Mouse (Mus musculus) spleen, adult 2 months (tissue): Measurements from ENCODE around the gene Tmem128. TPM values are rescaled to one million over a fixed set of nuclear protein-coding genes. Genes with fewer than 3 reads are reported as not detected.
A peak's percentile ranks its signal among the peaks of the same experiment; 100 is the strongest.

ENCODE experiments used
- DNase-seq, 2 experiments: peaks; one replicate each; pipeline versions ENCODE4 v3.0.0 to v3.0.0-alpha.2; 2012 to 2021; ENCODE audit warnings: low spot score in 2 of 2, low read depth in 1 of 2
- H3K27ac ChIP-seq: fragments of 200-500 bp; 2 replicates; pipeline ENCODE4 v1.5.1; 2012; ENCODE audit warnings: low read length, inconsistent platforms; ENCODE audit not compliant: insufficient read depth
- H3K27me3 ChIP-seq: fragments of 200-500 bp; 2 replicates; pipeline ENCODE4 v1.6.1; 2012; ENCODE audit warnings: mild to moderate bottlenecking, moderate library complexity, low read length, inconsistent platforms; ENCODE audit not compliant: control insufficient read depth, insufficient read depth
- H3K36me3 ChIP-seq: fragments of 200-500 bp; 2 replicates; pipeline ENCODE4 v1.6.1; 2012; ENCODE audit warnings: mild to moderate bottlenecking, low read length, inconsistent platforms; ENCODE audit not compliant: control insufficient read depth, insufficient read depth
- H3K4me1 ChIP-seq: fragments of 200-500 bp; 2 replicates; pipeline ENCODE4 v1.6.1; 2011; ENCODE audit warnings: inconsistent platforms; ENCODE audit not compliant: control insufficient read depth, insufficient read depth, insufficient read length
- H3K4me3 ChIP-seq: fragments of 200-500 bp; 2 replicates; pipeline ENCODE4 v1.5.1; 2011; ENCODE audit warnings: mild to moderate bottlenecking, inconsistent platforms; ENCODE audit not compliant: insufficient read depth, insufficient read length; ENCODE audit errors: extremely low read depth
- CTCF ChIP-seq: fragments of 200-500 bp; IDR thresholded peaks from 2 replicates; pipeline ENCODE4 v1.5.1; 2011; ENCODE audit warnings: mild to moderate bottlenecking, inconsistent platforms; ENCODE audit not compliant: insufficient read depth, insufficient read length, insufficient replicate concordance; ENCODE audit errors: extremely low read depth
- POLR2A ChIP-seq: fragments of 200-500 bp; IDR thresholded peaks from 2 replicates; pipeline ENCODE4 v1.6.1; 2011; ENCODE audit warnings: low read depth, low read length, inconsistent platforms
- WGBS: fragments of 180-500 bp; shearing (Covaris S2); methylation state at CpG from one replicate; pipeline ENCODE4 v1.1.7; 2018; 5-methylcytosine and 5-hydroxymethylcytosine counted together
- polyA plus RNA-seq: library from polyadenylated mRNA; depleted of rRNA; stranded (reverse); fragments of >200 nt; gene quantifications from 2 replicates; pipeline ENCODE4 v1.2.3, GENCODE M21; 2012

Tmem128 gene
- polyA plus RNA-seq, 1 experiment: 21.7 TPM

DNA sequence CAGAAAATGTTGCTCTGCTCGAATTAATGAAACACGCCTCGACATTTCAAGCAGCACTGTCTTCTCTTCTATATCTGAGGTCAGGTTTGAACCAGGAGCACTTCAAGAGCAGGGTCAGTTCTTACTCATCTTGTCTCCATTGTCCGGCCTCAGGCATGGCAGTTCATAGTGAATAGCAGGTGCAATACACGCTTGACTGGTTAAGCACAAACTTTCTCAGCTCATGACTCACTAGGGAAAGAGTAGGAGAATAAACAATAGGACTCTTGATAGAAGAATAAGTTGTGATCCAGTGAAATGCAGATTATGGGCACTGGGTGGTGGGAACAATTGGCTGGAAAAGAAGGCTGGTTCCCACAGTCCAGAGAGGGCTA lies 1.2 kb upstream of the Tmem128 start:
- peaks cover 2% of the 10 kb centered on the region; the same call in 1 of the 2 replicates for H3K4me1 ChIP-seq
- 83% methylated on average over 5 of the region's 5 CpGs for WGBS
- TF ChIP-seq CTCF (no peak), POLR2A (no peak)
- no peak overlapping the region for H3K27ac ChIP-seq
- peaks cover 15% of the 10 kb centered on the region for H3K36me3 ChIP-seq
- no peak for DNase-seq
- H3K27me3 ChIP-seq: no peaks in the 10 kb centered on the region
- no peak overlapping the region for H3K4me3 ChIP-seq

DNA sequence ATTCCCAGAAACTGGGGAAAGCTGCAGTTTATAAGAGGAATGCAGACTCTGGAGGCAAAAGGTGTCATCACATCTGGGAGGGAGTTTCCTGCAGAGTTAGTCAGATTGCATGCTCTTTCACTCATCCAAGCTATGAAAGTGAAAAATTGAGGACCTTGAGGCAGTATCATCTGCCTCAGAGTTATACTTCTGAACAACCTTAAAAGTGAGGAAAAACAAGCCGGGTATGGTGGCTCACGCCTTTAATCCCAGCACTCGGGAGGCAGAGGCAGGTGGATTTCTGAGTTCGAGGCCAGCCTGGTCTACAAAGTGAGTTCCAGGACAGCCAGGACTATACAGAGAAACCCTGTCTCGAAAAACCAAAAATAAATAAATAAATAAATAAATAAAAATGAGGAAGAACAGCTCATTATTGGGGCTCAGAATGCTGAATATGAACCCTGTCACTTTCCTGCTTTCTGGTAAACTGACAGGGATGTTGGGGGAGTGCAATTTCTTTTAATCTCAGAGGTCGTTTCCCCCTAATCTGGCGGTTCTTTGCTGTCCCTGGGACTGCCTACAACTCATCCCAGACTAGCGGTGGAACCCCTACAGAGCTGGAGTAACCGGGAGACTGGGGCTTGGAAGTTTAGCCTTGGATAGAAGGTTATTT lies 404 bp upstream of the Tmem128 start:
- WGBS: 40% methylated on average over 9 of the region's 9 CpGs
- Histone ChIP-seq H3K4me1 (peaks cover 2% of the 10 kb centered on the region; the same call in 1 of the 2 replicates), H3K27me3 (no peaks in the 10 kb centered on the region), H3K36me3 (peaks cover 20% of the 10 kb centered on the region), H3K4me3 (peak overlapping the region; percentile 90), H3K27ac (peak overlapping the region; percentile 89)
- TF ChIP-seq POLR2A: no peak
- no peak for TF ChIP-seq CTCF
- no peak for DNase-seq

DNA sequence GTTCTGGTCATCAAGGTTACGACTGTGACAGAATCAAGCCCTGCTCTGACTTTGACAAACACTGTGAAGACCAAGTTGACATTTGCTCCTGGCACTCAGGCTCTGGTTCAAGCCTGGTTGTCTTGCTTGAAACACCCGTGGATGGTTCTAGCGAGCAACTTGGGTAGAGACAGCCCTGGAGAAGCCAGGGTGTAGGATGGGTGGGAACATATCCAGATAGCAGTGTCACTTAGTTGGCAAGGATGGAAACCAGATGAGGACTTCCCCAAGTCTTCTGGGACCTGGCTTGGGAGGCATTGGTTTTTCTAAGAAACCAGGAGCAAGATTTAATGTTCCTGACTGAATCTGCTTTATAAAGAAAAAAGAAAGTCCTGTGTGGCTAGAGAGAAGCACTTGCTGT lies 11.0 kb downstream of the Tmem128 start:
- Histone ChIP-seq H3K4me1 (no peaks in the 10 kb centered on the region), H3K36me3 (peaks cover 18% of the 10 kb centered on the region), H3K27ac (no peak overlapping the region), H3K27me3 (no peaks in the 10 kb centered on the region), H3K4me3 (no peak overlapping the region)
- no peak for DNase-seq
- 96% methylated on average over 3 of the region's 3 CpGs for WGBS
- TF ChIP-seq POLR2A (no peak), CTCF (no peak)

DNA sequence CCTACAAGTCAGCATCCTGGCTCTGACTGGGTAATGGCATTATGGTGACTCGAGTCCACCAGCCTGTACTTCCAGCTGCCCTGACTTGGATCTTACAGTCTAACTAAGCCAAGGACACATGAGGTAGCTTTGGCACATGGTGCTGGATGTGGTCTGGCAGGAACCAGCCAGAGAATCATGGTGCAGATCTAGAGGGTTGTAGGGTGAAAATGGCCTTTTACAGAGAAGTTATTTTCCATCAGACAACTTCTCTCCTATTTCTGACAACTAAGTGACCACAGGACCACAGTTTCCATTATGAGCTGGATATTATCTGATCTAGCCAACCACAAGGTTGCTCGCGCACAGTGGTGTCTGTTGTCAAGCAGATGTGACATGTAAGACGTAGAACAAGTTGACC lies 13.8 kb downstream of the Tmem128 start:
- no peak for DNase-seq
- Histone ChIP-seq H3K4me1 (no peaks in the 10 kb centered on the region), H3K27ac (no peak overlapping the region), H3K4me3 (no peak overlapping the region), H3K27me3 (peaks cover 10% of the 10 kb centered on the region), H3K36me3 (peaks cover 6% of the 10 kb centered on the region)
- WGBS: 57% methylated on average over 4 of the region's 4 CpGs
- TF ChIP-seq CTCF (no peak), POLR2A (no peak)

DNA sequence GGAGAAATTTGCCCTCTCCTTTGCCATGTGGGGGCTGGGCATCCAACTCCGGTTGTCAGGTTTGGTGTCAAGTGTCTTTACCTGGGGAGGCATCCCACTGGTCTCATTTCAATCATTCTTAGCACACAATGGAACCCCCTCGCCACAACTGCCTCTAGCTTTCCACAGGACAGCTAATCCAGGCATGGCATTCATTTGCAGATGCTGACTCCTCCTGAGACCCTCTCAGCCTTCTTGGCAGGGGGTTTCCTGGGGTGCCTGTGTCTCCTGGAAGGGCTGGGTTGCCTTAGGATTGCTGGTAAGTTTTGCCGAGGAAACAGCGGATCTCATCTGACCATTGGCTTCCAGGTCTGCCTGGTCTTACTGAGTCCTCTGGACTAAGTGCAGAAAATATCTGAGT lies 15.8 kb downstream of the Tmem128 start, which contains the start of gene Otop1:
Otop1 (plus strand) TSS at position 202 of the 400 bp plus-strand sequence.
- Histone ChIP-seq H3K4me3 (no peak within 1 kb of the TSS), H3K4me1 (no peaks in the 10 kb centered on the region), H3K27me3 (peaks cover 10% of the 10 kb centered on the region), H3K27ac (no peak within 1 kb of the TSS), H3K36me3 (no peaks in the 10 kb centered on the region; the same call in none of the 2 replicates)
- TF ChIP-seq POLR2A: no peak
- no peak for DNase-seq
- WGBS: 38% methylated on average over 4 of the region's 4 CpGs

DNA sequence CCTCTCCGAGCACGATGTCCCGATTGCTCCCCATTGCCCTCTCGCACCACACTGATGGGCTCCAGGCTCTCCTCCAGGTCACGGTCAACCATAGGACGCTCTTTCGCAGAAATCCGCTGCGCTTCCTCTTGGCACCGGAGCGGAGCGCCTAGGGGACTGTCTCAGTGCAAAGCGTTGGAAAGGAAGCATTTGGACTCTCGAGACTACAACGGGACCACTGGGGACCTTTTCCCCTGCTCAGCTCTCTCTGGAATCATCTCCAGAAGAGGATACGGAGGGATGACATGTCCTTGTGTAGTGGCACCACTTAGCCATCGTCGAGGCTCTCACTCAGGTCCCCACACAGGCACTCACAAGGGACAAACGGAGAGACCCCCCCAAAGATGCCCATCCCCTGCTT lies 16.5 kb downstream of the Tmem128 start:
- no peak for TF ChIP-seq CTCF
- TF ChIP-seq POLR2A: no peak
- Histone ChIP-seq H3K4me1 (no peaks in the 10 kb centered on the region), H3K4me3 (no peak overlapping the region), H3K27me3 (peaks cover 10% of the 10 kb centered on the region), H3K36me3 (no peaks in the 10 kb centered on the region; the same call in 1 of the 2 replicates), H3K27ac (no peak overlapping the region)
- WGBS: 5% methylated on average over 19 of the region's 19 CpGs
- DNase-seq: no peak

DNA sequence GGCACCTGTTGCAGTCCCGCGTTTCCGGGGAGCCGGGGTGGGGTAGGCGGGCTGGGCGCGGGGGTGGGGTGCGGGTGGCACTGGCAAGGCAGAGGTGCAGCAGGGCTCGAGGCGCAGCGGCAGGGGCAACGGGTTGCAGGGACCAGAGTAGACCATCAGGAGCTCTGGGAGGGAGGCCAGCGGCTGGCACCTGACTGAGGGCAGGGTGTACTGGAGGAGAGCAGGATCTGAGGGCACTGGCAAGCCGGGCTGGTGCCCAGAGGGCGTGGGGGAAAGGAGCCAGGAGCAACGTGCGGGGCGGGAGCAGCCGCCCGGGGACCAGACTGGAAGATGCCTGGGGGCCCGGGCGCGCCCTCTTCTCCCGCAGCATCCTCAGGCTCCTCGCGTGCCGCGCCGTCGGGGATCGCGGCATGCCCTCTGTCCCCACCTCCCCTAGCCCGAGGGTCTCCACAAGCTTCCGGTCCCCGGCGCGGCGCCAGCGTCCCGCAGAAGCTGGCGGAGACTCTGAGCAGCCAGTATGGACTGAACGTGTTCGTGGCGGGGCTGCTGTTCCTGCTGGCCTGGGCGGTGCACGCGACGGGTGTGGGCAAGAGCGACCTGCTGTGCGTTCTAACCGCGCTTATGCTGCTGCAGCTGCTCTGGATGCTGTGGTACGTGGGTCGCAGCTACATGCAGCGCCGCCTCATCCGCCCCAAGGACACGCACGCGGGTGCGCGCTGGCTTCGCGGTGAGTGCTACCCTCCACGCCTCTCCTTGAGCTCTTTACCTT lies 17.3 kb downstream of the Tmem128 start:
- 6% methylated on average over 64 of the region's 65 CpGs for WGBS
- H3K4me1 ChIP-seq: no peaks in the 10 kb centered on the region
- H3K27ac ChIP-seq: no peak overlapping the region
- TF ChIP-seq CTCF (no peak), POLR2A (no peak)
- H3K4me3 ChIP-seq: no peak overlapping the region
- H3K27me3 ChIP-seq: peaks cover 10% of the 10 kb centered on the region
- no peak for DNase-seq
- no peaks in the 10 kb centered on the region for H3K36me3 ChIP-seq
